Mouse (Mus musculus) urinary bladder, postnatal 25 days (tissue): ENCODE measurements at regions not wholly inside any gene's neighbourhood (a gene's known extent, or its start where the extent isn't known, plus 50 kb on each side); places are given as distances from the start of the nearest gene placed in this dataset.

ENCODE experiments used
- DNase-seq: peaks from one replicate; pipeline ENCODE4 v3.0.0; 2022; ENCODE audit warnings: low spot score

- no peak for DNase-seq
These were observed 107.8 kb downstream of the Basp1 start for GRCm38 (mm10) chr15:25305801-25306200.

- DNase-seq: no peak
These were observed 110.2 kb downstream of the Basp1 start for GRCm38 (mm10) chr15:25303379-25303778.

- DNase-seq: no peak
These were observed 110.8 kb downstream of the Basp1 start for GRCm38 (mm10) chr15:25302671-25303294.

GRCm38 (mm10) chr15:25301810-25302209, 111.8 kb downstream of the Basp1 start:
- DNase-seq: no peak

GRCm38 (mm10) chr15:25297278-25297677, 116.3 kb downstream of the Basp1 start:
- DNase-seq: no peak

GRCm38 (mm10) chr15:25296714-25297113, 116.8 kb downstream of the Basp1 start:
- DNase-seq: no peak

- DNase-seq: no peak
These were observed 117.8 kb downstream of the Basp1 start for GRCm38 (mm10) chr15:25295753-25296152.

GRCm38 (mm10) chr15:25291231-25291691, 122.3 kb downstream of the Basp1 start:
- no peak for DNase-seq

- no peak for DNase-seq
These were observed 125.7 kb downstream of the Basp1 start for GRCm38 (mm10) chr15:25287850-25288249.

- DNase-seq: no peak
These were observed 129.0 kb downstream of the Basp1 start for GRCm38 (mm10) chr15:25284354-25285199.

- no peak for DNase-seq
These were observed 129.9 kb downstream of the Basp1 start for GRCm38 (mm10) chr15:25283713-25284112.

- DNase-seq: no peak
These were observed 131.2 kb downstream of the Basp1 start for GRCm38 (mm10) chr15:25282346-25282745.

- no peak for DNase-seq
These were observed 131.6 kb downstream of the Basp1 start for GRCm38 (mm10) chr15:25281942-25282341.

GRCm38 (mm10) chr15:25278317-25279156, 135.0 kb downstream of the Basp1 start:
- DNase-seq: no peak

- DNase-seq: no peak
These were observed 137.3 kb downstream of the Basp1 start for GRCm38 (mm10) chr15:25276227-25276626.

- no peak for DNase-seq
These were observed 141.7 kb downstream of the Basp1 start for GRCm38 (mm10) chr15:25271886-25272285.

GRCm38 (mm10) chr15:25270349-25270748, 143.2 kb downstream of the Basp1 start:
- no peak for DNase-seq

GRCm38 (mm10) chr15:25269345-25269996, 144.1 kb downstream of the Basp1 start:
- peak; percentile 12 for DNase-seq

GRCm38 (mm10) chr15:25268436-25268835, 145.1 kb downstream of the Basp1 start:
- no peak for DNase-seq

GRCm38 (mm10) chr15:25267509-25267908, 146.1 kb downstream of the Basp1 start:
- no peak for DNase-seq

GRCm38 (mm10) chr15:25252648-25253567, 160.7 kb downstream of the Basp1 start:
- no peak for DNase-seq
